Mouse (Mus musculus) ES-E14 (cell line): Measurements from ENCODE around the gene Poldip3.

ENCODE experiments used
- CHD2 ChIP-seq: IDR thresholded peaks from 2 replicates; pipeline ENCODE4 v1.6.1; 2014; ENCODE audit warnings: mild to moderate bottlenecking, low read depth, low read length, inconsistent platforms
- HCFC1 ChIP-seq: IDR thresholded peaks from 2 replicates; pipeline ENCODE4 v1.6.1; 2012; ENCODE audit warnings: low read length, inconsistent platforms, borderline replicate concordance; ENCODE audit not compliant: insufficient read depth
- MAFK ChIP-seq: IDR thresholded peaks from 2 replicates; pipeline ENCODE4 v1.6.1; 2014; ENCODE audit warnings: mild to moderate bottlenecking, low read depth, low read length, inconsistent platforms; ENCODE audit not compliant: insufficient read depth
- ZC3H11A ChIP-seq: IDR thresholded peaks from 2 replicates; pipeline ENCODE4 v1.6.1; 2012; ENCODE audit warnings: low read depth, mild to moderate bottlenecking, inconsistent platforms, low read length, borderline replicate concordance
- ZNF384 ChIP-seq: IDR thresholded peaks from 2 replicates; pipeline ENCODE4 v1.6.1; 2012; ENCODE audit warnings: low read depth, low read length, inconsistent platforms

- no peak for TF ChIP-seq MAFK
- TF ChIP-seq HCFC1: no peak
- TF ChIP-seq ZNF384: no peak
- no peak for TF ChIP-seq CHD2
- no peak for TF ChIP-seq ZC3H11A
Measured at GRCm38 (mm10) chr15:83193413-83193812, 44.2 kb upstream of the Poldip3 start.
